Mouse (Mus musculus) urinary bladder, postnatal 4 days (tissue): Measurements from ENCODE around the gene Mrgbp.
A peak's percentile ranks its signal among the peaks of the same experiment; 100 is the strongest.

Experiments
- DNase-seq, 2 experiments: peaks; one replicate each; pipeline ENCODE4 v3.0.0; 2021 to 2022; ENCODE audit warnings: low spot score in 2 of 2

Gene Mrgbp

DNA sequence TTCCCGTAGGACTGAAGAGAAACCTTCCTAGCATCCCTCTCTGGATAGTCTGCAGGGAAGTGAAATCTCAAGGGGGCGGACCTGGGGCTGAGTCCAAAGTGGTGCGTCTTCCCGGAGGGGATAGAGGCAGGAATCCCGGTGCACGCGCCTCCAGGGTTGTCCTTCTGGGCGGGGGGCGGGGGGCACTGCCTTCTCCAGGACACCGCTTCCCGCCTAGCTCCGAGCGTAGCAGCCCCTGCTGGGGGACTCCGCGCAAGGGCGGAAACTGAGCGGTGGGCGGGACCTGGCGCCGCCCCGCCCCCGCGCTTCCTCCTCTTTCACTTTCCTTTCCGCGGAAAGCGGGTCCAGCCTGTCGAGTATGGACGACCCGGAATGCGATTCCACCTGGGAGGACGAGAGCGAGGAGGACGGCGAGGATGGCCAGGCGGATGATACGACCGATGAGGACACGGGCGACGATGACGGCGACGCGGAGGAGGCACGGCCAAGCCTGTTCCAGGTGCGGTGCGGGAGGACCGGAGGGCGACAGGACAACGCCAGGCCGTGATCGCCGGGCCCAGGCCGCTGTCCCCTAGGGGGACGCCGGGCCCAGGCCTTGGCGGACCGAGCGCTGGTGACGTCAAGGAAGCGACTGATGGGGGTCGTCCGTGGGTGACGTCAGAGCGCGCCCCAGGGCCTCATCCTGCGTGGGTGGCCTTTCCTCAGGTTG, 8.2 kb downstream of the Mrgbp start, which contains the start of gene Ogfr:
TSS of gene Ogfr (plus strand) at position 123 of the 709 bp plus-strand sequence.
- DNase-seq = peak; percentile 78 to 81

- no peak for DNase-seq
Measured at GRCm38 (mm10) chr2:180597490-180597889, 16.4 kb downstream of the Mrgbp start, which contains the start of gene Col9a3. Gene Col9a3 (plus strand): TSS chr2:180597790.

- no peak for DNase-seq
Measured at GRCm38 (mm10) chr2:180598157-180598705, 17.1 kb downstream of the Mrgbp start.

DNA sequence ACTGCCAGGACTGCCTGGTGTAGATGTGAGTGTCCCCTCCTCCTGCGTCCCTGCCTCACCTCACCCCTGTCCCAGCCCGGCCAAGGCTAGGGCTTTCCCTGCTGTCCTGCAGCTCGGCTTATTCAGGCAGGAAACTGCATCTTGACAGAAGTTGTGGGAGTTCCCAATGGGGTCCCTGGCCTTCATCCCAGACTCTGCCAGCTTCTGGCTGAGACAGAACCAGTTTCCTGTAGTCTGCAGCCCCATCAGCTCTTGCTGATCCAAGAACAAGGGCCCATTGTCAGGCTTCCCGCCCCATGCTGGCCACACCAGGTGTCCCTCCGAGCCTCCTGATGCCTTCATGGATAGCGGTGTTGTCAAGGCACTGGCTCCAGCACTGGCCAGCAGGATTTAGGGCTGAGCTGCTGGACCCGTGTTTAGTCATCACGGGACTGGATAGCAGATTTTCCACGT, 19.5 kb downstream of the Mrgbp start:
- no peak for DNase-seq

- no peak for DNase-seq
Measured at GRCm38 (mm10) chr2:180604781-180605180, 23.7 kb downstream of the Mrgbp start.

DNA sequence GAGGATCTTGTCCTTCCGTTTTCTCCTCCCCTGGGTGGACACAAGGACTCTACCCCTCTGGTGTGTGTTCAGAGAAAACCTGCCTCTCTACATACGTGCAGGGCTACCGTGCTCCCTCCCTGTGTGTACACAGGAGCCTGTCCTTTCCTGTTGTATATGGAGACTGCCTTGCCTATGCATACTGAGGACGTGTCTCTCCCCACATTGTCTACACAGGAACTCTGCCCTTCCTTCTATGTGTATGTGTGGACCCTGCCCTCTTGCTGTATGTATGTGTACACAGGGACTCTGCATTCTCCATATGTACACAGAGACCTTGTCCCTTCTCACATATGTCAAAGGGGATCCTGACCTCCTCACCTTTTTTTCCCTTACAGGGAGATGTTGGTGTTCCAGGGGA, 29.2 kb downstream of the Mrgbp start:
- DNase-seq = no peak

GRCm38 (mm10) chr2:180611882-180612281, 30.8 kb downstream of the Mrgbp start:
- DNase-seq = no peak
